Mouse (Mus musculus): ENCODE data around the gene Etfa.
A peak's percentile ranks its signal among the peaks of the same experiment; 100 is the strongest.

Etfa gene

DNA sequence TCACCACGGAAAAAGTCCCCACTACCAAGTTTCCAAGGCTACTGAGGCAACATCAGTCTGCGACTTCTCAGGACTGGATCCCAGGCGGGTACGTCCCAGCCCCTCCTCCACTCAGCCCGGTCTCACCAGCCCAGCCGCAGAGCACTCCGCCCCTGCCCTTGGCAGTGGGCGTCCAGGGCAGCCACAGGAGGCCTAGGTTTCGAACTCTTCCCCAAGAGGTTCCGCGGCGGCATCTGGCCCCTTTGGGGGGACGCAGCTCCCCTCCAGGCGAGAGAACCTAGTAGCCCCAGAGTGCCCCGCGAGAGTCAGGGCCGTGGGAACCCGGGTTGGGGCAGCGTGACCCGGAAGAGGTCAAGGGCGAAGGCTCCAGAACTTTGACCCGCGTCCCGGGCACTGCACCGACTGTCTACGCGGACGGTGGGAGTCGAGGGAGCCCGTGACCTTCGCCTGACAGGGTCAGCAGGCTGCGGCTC lies 486 bp downstream of the Etfa start:
- DNase-seq (ENCODE audit: low spot score): peak; percentile 49

- DNase-seq (ENCODE audit: low spot score): no peak
Measured at GRCm38 (mm10) chr9:55510651-55511235, 1.3 kb downstream of the Etfa start.

GRCm38 (mm10) chr9:55509731-55510130 lies 2.3 kb downstream of the Etfa start:
- no peak for DNase-seq (ENCODE audit: low spot score)

- DNase-seq (ENCODE audit: low spot score): no peak
Measured at GRCm38 (mm10) chr9:55508701-55509100, 3.3 kb downstream of the Etfa start.

- DNase-seq (ENCODE audit: low spot score): no peak
Measured at GRCm38 (mm10) chr9:55507922-55508321, 4.1 kb downstream of the Etfa start.

- no peak for DNase-seq (ENCODE audit: low spot score)
Measured at GRCm38 (mm10) chr9:55482116-55482515, 29.9 kb downstream of the Etfa start.

DNA sequence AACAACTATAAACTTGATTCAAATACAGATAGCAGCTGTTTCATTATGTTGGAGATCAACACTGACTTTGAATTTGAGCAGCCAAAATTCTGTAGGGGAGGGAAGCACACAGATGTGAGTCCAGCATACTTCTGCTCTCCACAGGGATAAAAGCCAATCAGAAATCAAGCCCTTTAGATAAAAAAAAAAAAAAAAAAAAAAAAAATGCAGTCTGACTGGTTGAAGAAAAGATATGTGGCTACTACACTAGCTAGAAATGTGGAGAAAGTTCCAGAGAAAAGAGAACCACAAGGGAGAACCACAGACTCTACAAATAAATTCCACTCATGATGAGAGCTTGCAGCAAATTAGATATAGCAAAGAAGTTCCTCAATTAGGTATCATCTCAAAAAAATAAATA lies 33.3 kb downstream of the Etfa start:
- no peak for DNase-seq (ENCODE audit: low spot score)

- DNase-seq (ENCODE audit: low spot score): no peak
Measured at GRCm38 (mm10) chr9:55476084-55476483, 36.0 kb downstream of the Etfa start.

DNA sequence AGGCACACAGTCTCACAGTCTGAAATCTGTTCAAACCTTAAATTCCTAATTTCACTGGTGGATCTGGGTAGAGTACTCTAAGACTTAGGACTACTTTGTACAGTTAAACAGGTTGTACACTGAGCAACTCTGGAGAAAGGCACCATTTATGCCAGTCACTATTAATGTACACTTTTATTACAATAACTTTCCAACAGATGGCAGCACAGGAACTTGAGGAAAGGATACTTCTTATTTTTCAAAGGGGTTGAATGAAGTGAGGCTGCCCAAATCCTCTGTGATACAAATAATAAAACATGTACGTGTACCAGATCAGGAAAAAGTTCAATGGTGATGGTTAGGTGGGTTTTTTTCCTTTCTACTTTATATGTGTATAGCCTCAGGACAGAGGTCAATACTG lies 43.6 kb downstream of the Etfa start:
- DNase-seq (ENCODE audit: low spot score): no peak

DNA sequence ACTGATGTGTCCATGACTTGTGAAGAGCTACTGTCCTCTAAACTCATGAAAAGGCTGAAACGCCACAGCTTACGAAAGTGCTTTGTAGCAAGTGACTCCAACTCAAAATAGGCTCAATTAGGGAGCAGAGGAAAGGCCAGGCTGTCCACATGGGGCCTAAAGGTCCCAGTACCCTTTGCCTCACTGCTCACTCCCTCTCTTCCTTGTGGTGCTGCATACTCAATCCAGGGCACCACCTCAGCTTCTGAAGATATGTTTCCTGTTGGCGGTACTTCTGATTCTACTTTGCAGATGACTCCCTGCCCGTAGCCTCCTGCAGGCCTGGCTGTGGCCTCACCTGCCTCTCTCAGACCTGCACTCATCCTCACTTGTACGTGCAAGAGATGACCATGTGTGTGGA lies 58.7 kb downstream of the Etfa start:
- DNase-seq (ENCODE audit: low spot score): no peak

GRCm38 (mm10) chr9:55452906-55453305 lies 59.1 kb downstream of the Etfa start:
- DNase-seq (ENCODE audit: low spot score): no peak

DNA sequence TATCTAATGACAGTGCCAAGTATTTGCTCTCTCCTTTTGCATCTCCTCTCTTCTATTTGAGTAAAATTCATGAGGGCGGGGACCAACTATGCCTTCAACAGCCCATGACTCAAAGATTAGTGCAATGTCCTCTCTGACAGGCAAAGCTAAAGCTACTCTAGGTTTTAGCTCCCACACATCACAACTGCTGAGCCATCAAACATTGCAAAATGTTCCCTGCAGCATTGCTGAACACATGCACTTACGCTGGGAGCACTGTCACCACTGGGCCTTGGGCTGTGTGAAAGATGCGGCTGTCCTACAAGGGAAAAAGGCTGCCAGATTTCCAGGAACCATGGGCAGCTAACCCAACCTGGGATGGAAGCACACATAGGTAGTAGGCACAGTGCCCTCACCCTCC lies 60.6 kb downstream of the Etfa start:
- no peak for DNase-seq (ENCODE audit: low spot score)

DNA sequence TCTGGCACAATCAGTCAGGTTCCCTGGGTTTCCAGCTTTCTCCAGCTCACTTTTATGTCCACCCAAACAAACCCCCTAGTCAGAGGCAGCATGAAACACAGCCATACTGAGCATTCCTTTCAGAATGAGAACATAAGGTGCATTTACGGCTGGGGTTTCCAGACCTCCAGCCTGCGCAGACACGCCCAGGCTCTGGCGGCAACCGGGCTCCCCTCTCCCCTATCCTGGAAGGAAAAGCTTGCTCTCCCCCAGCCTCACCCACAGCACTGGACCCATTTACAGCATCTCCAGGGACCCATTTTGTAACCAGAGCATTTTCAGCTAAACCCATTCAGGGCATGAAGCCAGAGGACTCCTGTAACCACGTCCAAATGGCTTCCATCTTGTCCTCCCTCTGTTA lies 62.0 kb downstream of the Etfa start:
- DNase-seq (ENCODE audit: low spot score): no peak

GRCm38 (mm10) chr9:55449108-55449507 lies 62.9 kb downstream of the Etfa start:
- no peak for DNase-seq (ENCODE audit: low spot score)

DNA sequence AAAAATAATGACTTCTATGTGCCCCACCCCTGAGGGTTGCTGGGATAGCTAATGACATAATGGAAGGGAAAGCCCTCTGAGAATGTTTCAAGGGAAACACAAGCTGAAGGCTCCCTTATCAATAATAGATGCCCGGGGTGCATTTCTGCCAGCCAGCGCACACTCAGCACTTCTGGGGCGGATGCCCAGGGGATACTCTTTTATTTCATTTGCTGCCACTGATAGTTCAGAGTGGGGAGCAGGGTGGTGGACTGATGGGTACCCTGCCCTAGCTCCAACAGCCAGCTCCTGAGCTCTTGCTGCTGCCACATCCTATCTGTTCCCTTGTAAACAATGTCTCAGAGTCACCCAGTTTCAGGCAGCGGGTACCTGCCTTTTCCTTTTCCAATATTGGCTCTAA lies 64.5 kb downstream of the Etfa start:
- no peak for DNase-seq (ENCODE audit: low spot score)

- DNase-seq (ENCODE audit: low spot score): no peak
Measured at GRCm38 (mm10) chr9:55439206-55439780, 72.8 kb downstream of the Etfa start.

GRCm38 (mm10) chr9:55438433-55438832 lies 73.6 kb downstream of the Etfa start:
- no peak for DNase-seq (ENCODE audit: low spot score)

- DNase-seq (ENCODE audit: low spot score): no peak
Measured at GRCm38 (mm10) chr9:55433875-55434274, 78.2 kb downstream of the Etfa start.

GRCm38 (mm10) chr9:55432306-55433289 lies 79.4 kb downstream of the Etfa start:
- no peak for DNase-seq (ENCODE audit: low spot score)

- no peak for DNase-seq (ENCODE audit: low spot score)
Measured at GRCm38 (mm10) chr9:55430133-55430532, 81.9 kb downstream of the Etfa start.

DNA sequence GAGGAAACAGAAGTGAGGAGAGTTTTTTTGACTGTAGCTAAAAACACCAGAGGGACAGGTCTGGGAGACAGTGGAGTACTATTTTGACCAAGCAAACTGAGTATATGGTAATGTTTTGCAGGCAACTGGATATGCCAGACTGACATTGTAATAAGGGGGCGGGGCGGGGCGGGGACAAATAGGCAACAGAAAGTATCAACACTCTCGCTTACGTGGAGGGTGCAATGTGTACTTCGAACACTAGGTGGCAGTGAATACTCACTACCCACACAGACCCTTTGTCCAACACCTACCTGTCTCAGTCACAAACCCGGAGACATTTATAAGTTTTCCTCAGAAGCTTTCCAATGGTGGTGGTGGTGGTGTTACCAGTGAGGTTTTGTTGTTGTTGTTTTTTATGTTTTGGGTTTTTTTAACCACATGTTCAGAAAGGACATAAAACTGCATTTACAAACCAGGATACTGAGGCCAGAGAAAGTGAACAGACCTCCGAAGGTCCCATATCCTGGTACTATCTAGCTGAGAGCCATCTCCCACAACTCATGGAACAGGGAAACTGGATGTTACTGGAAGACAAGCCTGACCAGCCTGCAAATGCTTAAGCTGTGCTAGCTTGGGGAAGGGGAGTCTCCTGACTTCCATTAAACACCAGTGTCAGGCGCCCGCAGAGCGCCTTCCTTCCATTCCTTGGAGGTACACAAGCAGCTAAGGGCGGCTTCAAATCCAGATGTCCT lies 82.6 kb downstream of the Etfa start:
- peak; percentile 56 for DNase-seq (ENCODE audit: low spot score)

- DNase-seq (ENCODE audit: low spot score): no peak
Measured at GRCm38 (mm10) chr9:55425271-55425810, 86.7 kb downstream of the Etfa start.
